Mouse (Mus musculus): ENCODE results near the gene Phtf1. TPM values are rescaled to one million over a fixed set of nuclear protein-coding genes. Genes with fewer than 3 reads are reported as not detected.

Gene Phtf1
- total and polyA plus RNA-seq, 3 experiments = 1.9 to 8.0 (median 6.8) TPM

GRCm38 (mm10) chr3:103948666-103949065 lies 19.2 kb upstream of the Phtf1 start:
- H3K36me3 ChIP-seq (ENCODE audit: control insufficient read depth, insufficient read depth, low read length) = no peaks in the 10 kb centered on the region
- no peak overlapping the region for H3K27ac ChIP-seq
- no peaks in the 10 kb centered on the region for H3K27me3 ChIP-seq (ENCODE audit: control insufficient read depth, insufficient read depth, low read length)
- H3K79me2 ChIP-seq (replicated peaks; ENCODE audit: control insufficient read depth, insufficient read depth, low read length) = peaks cover 6% of the 10 kb centered on the region
- 91% methylated on average over 7 of the region's 7 CpGs for WGBS
- H3K9ac ChIP-seq (ENCODE audit: low read depth, low read length) = no peak overlapping the region
- no peaks in the 10 kb centered on the region; the same call in 1 of the 2 replicates for H3K4me1 ChIP-seq (ENCODE audit: control insufficient read depth, insufficient read depth, low read length)
- intact Hi-C loops (cut with DNase I) = no loop called here
- TF ChIP-seq CTCF (IDR thresholded peaks at IDR 0.05) (no peak), EP300 (IDR thresholded peaks at IDR 0.05; ENCODE audit: insufficient read depth, low read depth, low read length) (no peak), POLR2A (IDR thresholded peaks at IDR 0.05; ENCODE audit: insufficient read depth, low read depth, low read length) (no peak)
- no peak for DNase-seq
- no peak overlapping the region for H3K4me3 ChIP-seq

GRCm38 (mm10) chr3:103960622-103961021 lies 7.3 kb upstream of the Phtf1 start:
- peaks cover 2% of the 10 kb centered on the region; the same call in 1 of the 2 replicates for H3K36me3 ChIP-seq (ENCODE audit: control insufficient read depth, insufficient read depth, low read length)
- H3K4me1 ChIP-seq (ENCODE audit: control insufficient read depth, insufficient read depth, low read length) = no peaks in the 10 kb centered on the region
- no peaks in the 10 kb centered on the region for H3K79me2 ChIP-seq (replicated peaks; ENCODE audit: control insufficient read depth, insufficient read depth, low read length)
- TF ChIP-seq EP300 (IDR thresholded peaks at IDR 0.05; ENCODE audit: insufficient read depth, low read depth, low read length) (no peak), POLR2A (IDR thresholded peaks at IDR 0.05; ENCODE audit: insufficient read depth, low read depth, low read length) (no peak), CTCF (IDR thresholded peaks at IDR 0.05) (no peak)
- WGBS = 86% methylated on average over 3 of the region's 3 CpGs
- DNase-seq = no peak
- no peak overlapping the region for H3K4me3 ChIP-seq
- H3K27me3 ChIP-seq (ENCODE audit: control insufficient read depth, insufficient read depth, low read length) = no peaks in the 10 kb centered on the region
- no peak overlapping the region for H3K27ac ChIP-seq
- intact Hi-C loops (cut with DNase I) = no loop called here
- no peak overlapping the region for H3K9ac ChIP-seq (ENCODE audit: low read depth, low read length)

- Histone ChIP-seq H3K36me3 (ENCODE audit: control insufficient read depth, insufficient read depth, low read length) (no peaks in the 10 kb centered on the region; the same call in none of the 2 replicates), H3K27me3 (ENCODE audit: control insufficient read depth, insufficient read depth, low read length) (no peaks in the 10 kb centered on the region), H3K9ac (ENCODE audit: low read depth, low read length) (no peak overlapping the region), H3K79me2 (replicated peaks; ENCODE audit: control insufficient read depth, insufficient read depth, low read length) (no peaks in the 10 kb centered on the region), H3K27ac (peak overlapping the region; percentile 87), H3K4me1 (ENCODE audit: control insufficient read depth, insufficient read depth, low read length) (peaks cover 1% of the 10 kb centered on the region), H3K4me3 (peak overlapping the region; percentile 99; the same call in 1 of the 2 replicates)
- intact Hi-C loops (cut with DNase I) = loop anchor here (1.0 kb wide), 1 partner anchor 53 kb away; the partner anchor contains the start of gene Rsbn1
- DNase-seq = no peak
- TF ChIP-seq CTCF (IDR thresholded peaks at IDR 0.05) (no peak), EP300 (IDR thresholded peaks at IDR 0.05; ENCODE audit: insufficient read depth, low read depth, low read length) (no peak), POLR2A (IDR thresholded peaks at IDR 0.05; ENCODE audit: insufficient read depth, low read depth, low read length) (no peak)
- 19% methylated on average over 2 of the region's 2 CpGs for WGBS
Observed at GRCm38 (mm10) chr3:103967231-103967630, 679 bp upstream of the Phtf1 start.

- peaks cover 1% of the 10 kb centered on the region for H3K4me1 ChIP-seq (ENCODE audit: control insufficient read depth, insufficient read depth, low read length)
- intact Hi-C loops (cut with DNase I) = no loop called here
- H3K79me2 ChIP-seq (replicated peaks; ENCODE audit: control insufficient read depth, insufficient read depth, low read length) = no peaks in the 10 kb centered on the region
- H3K36me3 ChIP-seq (ENCODE audit: control insufficient read depth, insufficient read depth, low read length) = no peaks in the 10 kb centered on the region; the same call in none of the 2 replicates
- H3K4me3 ChIP-seq = peak overlapping the region; percentile 99
- peak overlapping the region; percentile 87 for H3K27ac ChIP-seq
- no peak for DNase-seq
- no peak for TF ChIP-seq EP300 (IDR thresholded peaks at IDR 0.05; ENCODE audit: insufficient read depth, low read depth, low read length)
- TF ChIP-seq POLR2A (IDR thresholded peaks at IDR 0.05; ENCODE audit: insufficient read depth, low read depth, low read length) = no peak
- TF ChIP-seq CTCF (IDR thresholded peaks at IDR 0.05) = no peak
- 0% methylated on average over 24 of the region's 24 CpGs for WGBS
- H3K9ac ChIP-seq (ENCODE audit: low read depth, low read length) = peak overlapping the region; percentile 85
- H3K27me3 ChIP-seq (ENCODE audit: control insufficient read depth, insufficient read depth, low read length) = no peaks in the 10 kb centered on the region
Observed at GRCm38 (mm10) chr3:103968701-103969100, 791 bp downstream of the Phtf1 start.

- DNase-seq = no peak
- H3K4me3 ChIP-seq = no peak overlapping the region
- intact Hi-C loops (cut with DNase I) = no loop called here
- no peaks in the 10 kb centered on the region; the same call in none of the 2 replicates for H3K36me3 ChIP-seq (ENCODE audit: control insufficient read depth, insufficient read depth, low read length)
- no peak overlapping the region for H3K27ac ChIP-seq
- H3K9ac ChIP-seq (ENCODE audit: low read depth, low read length) = no peak overlapping the region
- WGBS = 96% methylated on average over 2 of the region's 2 CpGs
- H3K27me3 ChIP-seq (ENCODE audit: control insufficient read depth, insufficient read depth, low read length) = no peaks in the 10 kb centered on the region
- TF ChIP-seq POLR2A (IDR thresholded peaks at IDR 0.05; ENCODE audit: insufficient read depth, low read depth, low read length) (no peak), EP300 (IDR thresholded peaks at IDR 0.05; ENCODE audit: insufficient read depth, low read depth, low read length) (no peak), CTCF (IDR thresholded peaks at IDR 0.05) (no peak)
- peaks cover 1% of the 10 kb centered on the region for H3K4me1 ChIP-seq (ENCODE audit: control insufficient read depth, insufficient read depth, low read length)
- no peaks in the 10 kb centered on the region for H3K79me2 ChIP-seq (replicated peaks; ENCODE audit: control insufficient read depth, insufficient read depth, low read length)
Observed at GRCm38 (mm10) chr3:103971157-103971556, 3.2 kb downstream of the Phtf1 start.

GRCm38 (mm10) chr3:103984556-103984955 lies 16.6 kb downstream of the Phtf1 start:
- H3K36me3 ChIP-seq (ENCODE audit: control insufficient read depth, insufficient read depth, low read length) = no peaks in the 10 kb centered on the region
- intact Hi-C loops (cut with DNase I) = no loop called here
- H3K9ac ChIP-seq (ENCODE audit: low read depth, low read length) = no peak overlapping the region
- no peak for TF ChIP-seq POLR2A (IDR thresholded peaks at IDR 0.05; ENCODE audit: insufficient read depth, low read depth, low read length)
- no peak for TF ChIP-seq CTCF (IDR thresholded peaks at IDR 0.05)
- TF ChIP-seq EP300 (IDR thresholded peaks at IDR 0.05; ENCODE audit: insufficient read depth, low read depth, low read length) = no peak
- 76% methylated on average over 4 of the region's 4 CpGs for WGBS
- H3K27ac ChIP-seq = no peak overlapping the region
- no peaks in the 10 kb centered on the region; the same call in 1 of the 2 replicates for H3K4me1 ChIP-seq (ENCODE audit: control insufficient read depth, insufficient read depth, low read length)
- no peaks in the 10 kb centered on the region; the same call in 1 of the 2 replicates for H3K79me2 ChIP-seq (replicated peaks; ENCODE audit: control insufficient read depth, insufficient read depth, low read length)
- DNase-seq = no peak
- H3K27me3 ChIP-seq (ENCODE audit: control insufficient read depth, insufficient read depth, low read length) = no peaks in the 10 kb centered on the region
- no peak overlapping the region for H3K4me3 ChIP-seq
